In genomic region chr10:59520701-59521100, GRCm38 (mm10) we compare ENCODE assay signal across 20 mouse cellular contexts.
DNase-seq lines count a peak whose midpoint lies in the region; TF ChIP-seq lines count a peak whose summit lies in the region.
"Had no signal": no experiment of that assay in that cellular context is flagged by ENCODE, and none has a peak within 500 bp of the region (broad histone marks: within the 10 kb centered on the region; RNA-seq: fewer than 3 reads in every experiment).

No protein-coding gene starts in this region.

- no peak for TF ChIP-seq POLR2A in cerebellum, adult 2 months (IDR thresholded peaks at IDR 0.05; ENCODE audit: borderline replicate concordance, insufficient read depth, low read length)

- H3K4me1 ChIP-seq in cerebellum, adult 2 months (ENCODE audit: control insufficient read depth, insufficient read depth, low read length) = peaks cover 14% of the 10 kb centered on the region
- H3K4me1 ChIP-seq: hindbrain, embryonic 13.5 days had no signal

- peak; percentile 71 to 82 for DNase-seq in kidney, adult 8-10 months
- no peak for DNase-seq in kidney, postnatal 4 days
- peak; percentile 59 to 82 for DNase-seq in cerebellum, adult 2 months
- peak; percentile 33 to 73 for DNase-seq in cerebellum, postnatal 14 days
- peak; percentile 67 to 85 for DNase-seq in kidney, postnatal 36 days
- no peak for DNase-seq in thymus, postnatal 4 days
- DNase-seq in urinary bladder, postnatal 4 days (ENCODE audit: low spot score in 2 of 2) = no peak
- DNase-seq: adrenal gland, adult 2 months; forebrain, postnatal 0 days; lung, adult 2 months; lung, postnatal 4 days; right cerebral cortex, adult 18-20 months had no signal

- no peaks in the 10 kb centered on the region for H3K27me3 ChIP-seq in cerebellum, adult 2 months (ENCODE audit: control insufficient read depth, insufficient read depth, low read length)
- H3K27me3 ChIP-seq: embryonic facial prominence, embryonic 15.5 days; heart, embryonic 12.5 days; hindbrain, embryonic 13.5 days; liver, embryonic 12.5 days; neural tube, embryonic 12.5 days had no signal

- WGBS in cerebellum, adult 2 months = 19% methylated on average over 2 of the region's 2 CpGs

- H3K27ac ChIP-seq in cerebellum, adult 2 months (ENCODE audit: insufficient read depth, low read length) = no peak overlapping the region
- H3K27ac ChIP-seq: embryonic facial prominence, embryonic 15.5 days; hindbrain, embryonic 13.5 days; left cerebral cortex, adult 2 months; limb, embryonic 10.5 days; liver, embryonic 12.5 days; midbrain, embryonic 10.5 days; neural tube, embryonic 12.5 days had no signal

- TF ChIP-seq CTCF in cerebellum, adult 2 months (IDR thresholded peaks at IDR 0.05; ENCODE audit: borderline replicate concordance, insufficient read depth, low read depth, low read length) = no peak

- H3K4me3 ChIP-seq in cerebellum, adult 2 months (replicated peaks; ENCODE audit: insufficient read depth, low read depth, low read length) = no peak overlapping the region
- H3K4me3 ChIP-seq: embryonic facial prominence, embryonic 15.5 days; heart, embryonic 12.5 days; hindbrain, embryonic 13.5 days; left cerebral cortex, adult 2 months; limb, embryonic 10.5 days; liver, embryonic 12.5 days; midbrain, embryonic 10.5 days; neural tube, embryonic 12.5 days had no signal

Comparison
In these comparisons a context has a peak if more than half of its experiments do, and no peak if none do; other contexts are left out.
1. DNase-seq: peak in kidney, adult 8-10 months (2 of 2), cerebellum, adult 2 months (2 of 2), cerebellum, postnatal 14 days (2 of 2) and kidney, postnatal 36 days (2 of 2); none in kidney, postnatal 4 days (0 of 2), thymus, postnatal 4 days (single experiment) and urinary bladder, postnatal 4 days (0 of 2).